Mouse (Mus musculus) myocyte (in vitro differentiated cells): ENCODE results near the gene Gm3239.
"Not testable (repeated sequence)": the region's sequence is repeated elsewhere in the genome, so short reads cannot be mapped to it uniquely, and the experiment has no call there.

Experiments used
- MAX ChIP-seq: IDR thresholded peaks from one replicate; pipeline ENCODE4 v1.6.1; 2011; ENCODE audit warnings: low read depth, mild to moderate bottlenecking, control low read depth
- MYOD1 ChIP-seq, 3 experiments: IDR thresholded peaks; one replicate each; pipeline ENCODE4 v1.6.1; 2011; ENCODE audit warnings: control low read depth in 2 of 3, low read depth in 2 of 3, mild to moderate bottlenecking in 2 of 3, moderate library complexity in 1 of 3; ENCODE audit not compliant: insufficient read length in 2 of 3, control insufficient read depth in 1 of 3
- MYOG ChIP-seq, 3 experiments: IDR thresholded peaks; one replicate each; pipeline ENCODE4 v1.6.1; 2011; ENCODE audit warnings: control low read depth in 2 of 3, low read depth in 2 of 3, mild to moderate bottlenecking in 2 of 3; ENCODE audit not compliant: insufficient read length in 2 of 3, control insufficient read depth in 1 of 3, insufficient read depth in 1 of 3
- POLR2A ChIP-seq: IDR thresholded peaks from one replicate; pipeline ENCODE4 v1.6.1; 2011; ENCODE audit warnings: low read depth, mild to moderate bottlenecking, control low read depth, moderate library complexity; ENCODE audit not compliant: insufficient read length
- POLR2AphosphoS2 ChIP-seq: IDR thresholded peaks from one replicate; pipeline ENCODE4 v1.6.1; 2011; ENCODE audit warnings: low read depth, control low read depth; ENCODE audit not compliant: insufficient read length
- REST ChIP-seq: IDR thresholded peaks from one replicate; pipeline ENCODE4 v1.6.1; 2011; ENCODE audit warnings: mild to moderate bottlenecking, control low read depth, moderate library complexity; ENCODE audit not compliant: insufficient read depth, insufficient read length

GRCm38 (mm10) chr14:4663892-4664291, at the start of gene Gm3239:
- not testable (repeated sequence) for TF ChIP-seq POLR2A; REST; MYOD1 (IDR thresholded peaks at IDR 0.05; ENCODE audit: control insufficient read depth in 1 of 3, insufficient read length in 2 of 3, low read depth in 2 of 3); MAX; POLR2AphosphoS2; MYOG (IDR thresholded peaks at IDR 0.05; ENCODE audit: control insufficient read depth in 1 of 3, insufficient read depth in 1 of 3, insufficient read length in 2 of 3, low read depth in 2 of 3)
